Comparison of ENCODE assay signal across 8 mouse cellular contexts in the genomic region with DNA sequence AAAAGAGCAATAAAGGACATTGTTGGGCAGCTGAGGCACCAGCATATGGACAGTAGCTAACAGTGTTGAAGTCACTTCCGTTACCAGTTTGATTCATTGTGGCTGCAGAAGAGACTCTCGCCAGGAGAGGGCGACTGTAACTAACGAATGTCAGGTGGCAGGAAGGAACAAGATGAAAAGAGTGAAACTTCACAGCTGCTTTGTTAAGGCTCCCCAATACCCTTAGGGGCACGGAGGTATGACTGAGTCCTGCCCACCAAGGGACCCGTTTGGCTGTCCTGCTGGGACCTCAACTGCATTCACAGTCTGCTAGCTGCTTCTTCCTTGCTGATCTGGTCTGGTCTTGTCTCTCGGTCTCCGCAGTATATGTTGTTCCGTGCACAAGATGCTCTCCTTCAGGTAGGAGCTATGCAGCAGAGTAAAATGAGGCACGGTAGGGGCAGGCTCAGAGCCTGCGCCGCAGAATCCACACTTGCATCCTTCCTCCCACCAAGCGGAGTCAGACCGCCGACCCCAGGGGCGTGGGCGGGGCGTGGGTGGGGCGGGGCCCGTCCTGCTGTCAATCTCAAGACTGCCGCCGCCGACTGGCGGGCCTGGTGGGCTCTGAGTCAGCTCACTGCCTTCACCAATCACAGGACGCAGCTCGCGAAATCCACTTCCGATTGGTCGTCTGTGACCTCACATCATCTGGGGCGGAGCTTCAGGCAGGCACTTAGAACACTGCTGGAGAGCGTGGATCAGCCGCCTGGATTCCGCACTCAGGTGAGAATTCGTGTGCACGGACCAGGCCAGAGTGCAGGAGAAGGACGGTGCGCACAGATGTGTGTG. TPM values are rescaled to one million over a fixed set of nuclear protein-coding genes. Genes with fewer than 3 reads are reported as not detected.
DNase-seq lines count a peak whose midpoint lies in the region; TF ChIP-seq lines count a peak whose summit lies in the region.

No protein-coding gene starts in this region.

- TF ChIP-seq CTCF in gastrocnemius, adult 2 months (IDR thresholded peaks at IDR 0.05): peak; percentile 94

- H3K36me3 ChIP-seq in megakaryocyte, embryonic 14.5 days (replicated peaks; ENCODE audit: low read length): peaks cover 35% of the 10 kb centered on the region

- H3K27me3 ChIP-seq in megakaryocyte, embryonic 14.5 days (replicated peaks): no peaks in the 10 kb centered on the region

- H3K9me3 ChIP-seq in megakaryocyte, embryonic 14.5 days: no peaks in the 10 kb centered on the region

- H3K4me3 ChIP-seq in gastrocnemius, adult 2 months: peak overlapping the region; percentile 91
- peak overlapping the region; percentile 96 for H3K4me3 ChIP-seq in megakaryocyte, embryonic 14.5 days (replicated peaks)

- peaks cover 74% of the 10 kb centered on the region for H3K4me1 ChIP-seq in megakaryocyte, embryonic 14.5 days

- H3K27ac ChIP-seq in gastrocnemius, adult 2 months: peak overlapping the region; percentile 87

- DNase-seq in WW6 (ENCODE audit: low read depth, low spot score): peak; percentile 93
- peak; percentile 81 to 94 for DNase-seq in cerebellum, postnatal 4 days (ENCODE audit: low spot score in 2 of 2)
- DNase-seq in gastrocnemius, adult 2 months: peak; percentile 96
- DNase-seq in hindlimb bud, embryonic 11.5 days (ENCODE audit: extremely low spot score, low read depth, low spot score): peak; percentile 92
- DNase-seq in left cerebral cortex, adult 8-10 months (ENCODE audit: low spot score in 2 of 2): peak; percentile 87 to 97
- DNase-seq in right cerebral cortex, postnatal 10 days (ENCODE audit: low spot score in 2 of 2): peak; percentile 98 to 99
- DNase-seq in urinary bladder, postnatal 25 days (ENCODE audit: low spot score): peak; percentile 86

- intact Hi-C loops in gastrocnemius, adult 2 months (cut with DNase I): loop anchor here (1.0 to 10.0 kb wide), 2 partner anchors 78 to 235 kb away; no protein-coding TSS in a partner anchor

RNA-seq across cellular contexts. Expression of a gene that starts 6.8 kb away (rescaled TPM):
- 1 to 10 TPM; 4.2 to 7.6 TPM for total RNA-seq in gastrocnemius, adult 2 months (2021)
- 10 to 100 TPM; 37.6 to 43.0 (median 39.8) TPM for total RNA-seq in left cerebral cortex, adult 8-10 months (2022)
- 12.3 and 14.5 TPM in 2 replicates for polyA plus RNA-seq in megakaryocyte, embryonic 14.5 days (2012; ENCODE audit: insufficient read depth, low replicate concordance)

RNA-seq across cellular contexts. Expression of a gene that starts 7.1 kb away (rescaled TPM):
- 1 to 10 TPM; 3.7 to 4.6 TPM for total RNA-seq in gastrocnemius, adult 2 months (2021)
- total RNA-seq in left cerebral cortex, adult 8-10 months (2022): 1 to 10 TPM; 5.4 to 7.8 (median 5.7) TPM
- 1.4 TPM in 1 of 2 replicates, not detected in the other for polyA plus RNA-seq in megakaryocyte, embryonic 14.5 days (2012; ENCODE audit: insufficient read depth, low replicate concordance)

RNA-seq across cellular contexts. Expression of a gene that starts 36.9 kb away (rescaled TPM):
- total RNA-seq in gastrocnemius, adult 2 months (2021): not detected
- total RNA-seq in left cerebral cortex, adult 8-10 months (2022): not detected
- polyA plus RNA-seq in megakaryocyte, embryonic 14.5 days (2012; ENCODE audit: insufficient read depth, low replicate concordance): not detected in 2 replicates

RNA-seq across cellular contexts. Expression of a gene that starts 45.4 kb away (rescaled TPM):
- under 1 TPM; 0.43 to 0.84 TPM for total RNA-seq in gastrocnemius, adult 2 months (2021)
- 1 to 10 TPM; 7.0 to 8.4 (median 7.8) TPM for total RNA-seq in left cerebral cortex, adult 8-10 months (2022)
- polyA plus RNA-seq in megakaryocyte, embryonic 14.5 days (2012; ENCODE audit: insufficient read depth, low replicate concordance): 0.46 TPM in 1 of 2 replicates, not detected in the other

Comparison
In these comparisons a context has a peak if more than half of its experiments do, and no peak if none do; other contexts are left out.
1. Peak in every context shown above with its lines: DNase-seq, H3K4me3 ChIP-seq and H3K27ac ChIP-seq.
2. RNA of a gene that starts 6.8 kb away (total RNA-seq): 37.6 to 43.0 TPM in left cerebral cortex, adult 8-10 months; 4.2 to 7.6 TPM in gastrocnemius, adult 2 months; every median in the first group is over 4 times any median in the second.